Comparison of ENCODE assay signal across 17 mouse cellular contexts in the genomic region with DNA sequence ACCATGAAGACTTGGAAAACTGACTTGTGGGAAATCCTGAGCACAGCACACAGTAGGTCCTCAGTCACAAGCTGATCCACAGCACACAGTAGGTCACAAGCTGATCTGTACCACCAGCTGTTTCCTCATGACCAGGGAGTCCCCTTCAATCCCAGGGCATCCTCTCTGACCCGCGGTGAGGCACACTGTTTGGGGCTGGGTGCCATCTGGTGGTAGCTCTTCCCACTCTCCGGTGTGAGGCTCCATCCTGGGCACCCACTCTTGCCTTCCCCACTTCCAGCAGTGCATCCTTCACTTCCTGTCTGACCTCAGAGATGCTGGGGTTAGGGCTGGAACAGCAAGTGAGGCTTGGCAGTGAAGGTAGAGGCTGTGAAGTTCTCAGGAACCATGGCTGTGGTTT. TPM values are rescaled to one million over a fixed set of nuclear protein-coding genes. Genes with fewer than 3 reads are reported as not detected.
A peak's percentile ranks its signal among the peaks of the same experiment; 100 is the strongest.
DNase-seq lines count a peak whose midpoint lies in the region; ATAC-seq and TF ChIP-seq lines count a peak whose summit lies in the region.
"Had no signal": no experiment of that assay in that cellular context is flagged by ENCODE, and none has a peak within 500 bp of the region (broad histone marks: within the 10 kb centered on the region; RNA-seq: fewer than 3 reads in every experiment).

No protein-coding gene starts in this region.

- 33% methylated on average over 3 of the region's 3 CpGs for WGBS in cerebellum, adult 2 months
- WGBS in intestine, postnatal 0 days, result 42% methylated on average over 3 of the region's 3 CpGs
- WGBS in intestine, embryonic 16.5 days, result 42% methylated on average over 3 of the region's 3 CpGs
- WGBS in lung, embryonic 14.5 days, result 23% methylated on average over 3 of the region's 3 CpGs

- no peak overlapping the region for H3K4me3 ChIP-seq in cerebellum, adult 2 months (replicated peaks; ENCODE audit: insufficient read depth, low read depth, low read length)
- no peak overlapping the region for H3K4me3 ChIP-seq in intestine, postnatal 0 days (ENCODE audit: low read depth, low read length)
- H3K4me3 ChIP-seq in intestine, embryonic 16.5 days (ENCODE audit: low read length), result no peak overlapping the region
- H3K4me3 ChIP-seq in lung, embryonic 14.5 days (ENCODE audit: low read depth, low read length), result no peak overlapping the region
- H3K4me3 ChIP-seq: heart, embryonic 15.5 days; neural tube, embryonic 13.5 days had no signal

- no peaks in the 10 kb centered on the region; the same call in 1 of the 2 replicates for H3K27me3 ChIP-seq in cerebellum, adult 2 months (ENCODE audit: control insufficient read depth, insufficient read depth, low read length)
- H3K27me3 ChIP-seq in intestine, postnatal 0 days (replicated peaks; ENCODE audit: control insufficient read depth, insufficient read depth, low read length), result no peaks in the 10 kb centered on the region
- H3K27me3 ChIP-seq in intestine, embryonic 16.5 days (replicated peaks; ENCODE audit: control insufficient read depth, insufficient read depth, low read length), result no peaks in the 10 kb centered on the region
- no peaks in the 10 kb centered on the region for H3K27me3 ChIP-seq in lung, embryonic 14.5 days (ENCODE audit: insufficient read depth, low read length)
- H3K27me3 ChIP-seq: neural tube, embryonic 13.5 days had no signal

- H3K9me3 ChIP-seq in intestine, postnatal 0 days (ENCODE audit: control insufficient read depth), result no peaks in the 10 kb centered on the region
- H3K9me3 ChIP-seq in intestine, embryonic 16.5 days (ENCODE audit: control insufficient read depth, low read length), result no peaks in the 10 kb centered on the region
- H3K9me3 ChIP-seq in lung, embryonic 14.5 days (ENCODE audit: low read depth, low read length), result no peaks in the 10 kb centered on the region
- H3K9me3 ChIP-seq: heart, embryonic 15.5 days; neural tube, embryonic 13.5 days had no signal

- H3K4me1 ChIP-seq in cerebellum, adult 2 months (ENCODE audit: control insufficient read depth, insufficient read depth, low read length), result no peaks in the 10 kb centered on the region
- no peaks in the 10 kb centered on the region for H3K4me1 ChIP-seq in intestine, postnatal 0 days (replicated peaks; ENCODE audit: control insufficient read depth, insufficient read depth, low read length)
- H3K4me1 ChIP-seq in intestine, embryonic 16.5 days (ENCODE audit: control insufficient read depth, insufficient read depth, low read length), result no peaks in the 10 kb centered on the region
- no peaks in the 10 kb centered on the region for H3K4me1 ChIP-seq in lung, embryonic 14.5 days (ENCODE audit: insufficient read depth)

- no peak overlapping the region for H3K9ac ChIP-seq in intestine, postnatal 0 days (ENCODE audit: low read depth, low read length)
- no peak overlapping the region for H3K9ac ChIP-seq in intestine, embryonic 16.5 days (ENCODE audit: low read depth, low read length)
- no peak overlapping the region for H3K9ac ChIP-seq in lung, embryonic 14.5 days
- H3K9ac ChIP-seq: heart, embryonic 15.5 days; neural tube, embryonic 13.5 days had no signal

- no peak overlapping the region for H3K27ac ChIP-seq in cerebellum, adult 2 months (ENCODE audit: insufficient read depth, low read length)
- H3K27ac ChIP-seq in intestine, postnatal 0 days (ENCODE audit: low read depth, low read length), result no peak overlapping the region
- no peak overlapping the region for H3K27ac ChIP-seq in intestine, embryonic 16.5 days (ENCODE audit: low read length)
- H3K27ac ChIP-seq in lung, embryonic 14.5 days (ENCODE audit: low read depth), result no peak overlapping the region
- H3K27ac ChIP-seq: heart, embryonic 15.5 days; neural tube, embryonic 13.5 days had no signal

- TF ChIP-seq POLR2A in cerebellum, adult 2 months (IDR thresholded peaks at IDR 0.05; ENCODE audit: borderline replicate concordance, insufficient read depth, low read length), result no peak

- H3K36me3 ChIP-seq in intestine, postnatal 0 days (ENCODE audit: control insufficient read depth, insufficient read depth), result no peaks in the 10 kb centered on the region
- no peaks in the 10 kb centered on the region for H3K36me3 ChIP-seq in intestine, embryonic 16.5 days (ENCODE audit: control insufficient read depth, insufficient read depth, low read length)
- H3K36me3 ChIP-seq in lung, embryonic 14.5 days (ENCODE audit: insufficient read depth), result no peaks in the 10 kb centered on the region
- H3K36me3 ChIP-seq: heart, embryonic 15.5 days; neural tube, embryonic 13.5 days had no signal

- no peak for DNase-seq in cerebellum, adult 2 months
- DNase-seq in cerebellum, postnatal 25 days, result no peak
- no peak for DNase-seq in lung, embryonic 14.5 days
- DNase-seq in lung, adult 18-20 months, result no peak
- DNase-seq in urinary bladder, adult 2 months (ENCODE audit: low spot score), result no peak
- DNase-seq: adrenal gland, postnatal 10 days; cerebellum, adult 8-10 months; heart, adult 18-20 months; kidney, postnatal 14 days had no signal

- ATAC-seq in intestine, postnatal 0 days, result no peak
- ATAC-seq in intestine, embryonic 16.5 days, result no peak
- ATAC-seq in lung, embryonic 14.5 days (ENCODE audit: insufficient read depth), result peak; percentile 45; the same call in 1 of the 2 replicates
- 0 out of 2 replicates have a peak, but pooled peaks have one; percentile 13 for ATAC-seq in granulocyte monocyte progenitor cell, adult 5-6 weeks (replicated peaks; ENCODE audit: poor library complexity, severe bottlenecking)
- ATAC-seq: forebrain, embryonic 16.5 days had no signal

- H3K4me2 ChIP-seq in intestine, postnatal 0 days (replicated peaks; ENCODE audit: low read depth), result no peak overlapping the region
- no peak overlapping the region for H3K4me2 ChIP-seq in intestine, embryonic 16.5 days (ENCODE audit: low read depth, low read length)
- no peak overlapping the region for H3K4me2 ChIP-seq in lung, embryonic 14.5 days
- H3K4me2 ChIP-seq: heart, embryonic 15.5 days; neural tube, embryonic 13.5 days had no signal

- peak; percentile 24; the same call in 1 of the 2 replicates for TF ChIP-seq CTCF in cerebellum, adult 2 months (IDR thresholded peaks at IDR 0.05; ENCODE audit: borderline replicate concordance, insufficient read depth, low read depth, low read length)
- peak; percentile 50 for TF ChIP-seq CTCF in intestine, postnatal 0 days (IDR thresholded peaks at IDR 0.05; ENCODE audit: low read depth)
- peak; percentile 60 for TF ChIP-seq CTCF in lung, embryonic 14.5 days (IDR thresholded peaks at IDR 0.05; ENCODE audit: low read depth)

RNA-seq across cellular contexts. Expression of gene Gm45623, which starts 19.0 kb away (rescaled TPM):
- polyA plus RNA-seq in cerebellum, adult 2 months (2012; rRNA removed), result 1.3 and 1.6 TPM in 2 replicates
- 0.13 TPM in 1 of 2 replicates, not detected in the other for polyA plus RNA-seq in intestine, postnatal 0 days (2015; fragmentation: Nextera tagmentation; extraction: Ambion mirVana)
- polyA plus RNA-seq in intestine, embryonic 16.5 days (2015; fragmentation: Nextera tagmentation; extraction: Ambion mirVana), result 0.27 and 0.43 TPM in 2 replicates
- 4.6 and 5.0 TPM in 2 replicates for polyA plus RNA-seq in lung, embryonic 14.5 days (2014; fragmentation: Nextera tagmentation; extraction: Ambion mirVana)
- not detected in 2 replicates for total RNA-seq in granulocyte monocyte progenitor cell, adult 5-6 weeks (2014; fragmentation: Nextera tagmentation)
- total RNA-seq in granulocyte monocyte progenitor cell, adult 5-6 weeks (2017), result not detected in 2 replicates
- polyA plus RNA-seq in urinary bladder, adult 2 months (2012; rRNA removed), result not detected in 2 replicates
- total RNA-seq: gastrocnemius, adult 8-10 months; heart, adult 18-20 months had no signal
- polyA plus RNA-seq: heart, embryonic 15.5 days; hindbrain, embryonic 11.5 days had no signal

Comparison
In these comparisons a context has a peak if more than half of its experiments do, and no peak if none do; other contexts are left out.
1. ATAC-seq: peak in lung, embryonic 14.5 days (single experiment) and granulocyte monocyte progenitor cell, adult 5-6 weeks (single experiment); none in intestine, postnatal 0 days (single experiment) and intestine, embryonic 16.5 days (single experiment).
2. Peak in every context shown above with its lines, with median percentiles within 50 percentile points of each other: CTCF ChIP-seq.